Mouse (Mus musculus) lung, embryonic 14.5 days (tissue): ENCODE measurements around the gene Spata9. TPM values are rescaled to one million over a fixed set of nuclear protein-coding genes. Genes with fewer than 3 reads are reported as not detected.
"Not testable (repeated sequence)": the region's sequence is repeated elsewhere in the genome, so short reads cannot be mapped to it uniquely, and the experiment has no call there.

ENCODE experiments used
- ATAC-seq: fragments of 200-750 bp; cut with Nextera tagmentation; 2 replicates; pipeline ENCODE4 v1.8.0; 2017; ENCODE audit warnings: mild to moderate bottlenecking, moderate TSS enrichment, moderate library complexity; ENCODE audit not compliant: insufficient read depth
- DNase-seq: peaks from one replicate; pipeline ENCODE4 v3.0.0-alpha.2; 2015
- H3K27ac ChIP-seq: fragments of 300-500 bp; sonication (generic); 2 replicates; pipeline ENCODE4 v1.5.1; 2014; ENCODE audit warnings: low read depth, mild to moderate bottlenecking, moderate library complexity
- H3K27me3 ChIP-seq: fragments of 300-500 bp; sonication (generic); 2 replicates; pipeline ENCODE4 v1.6.1; 2014; ENCODE audit warnings: low read length, control low read depth; ENCODE audit not compliant: insufficient read depth
- H3K36me3 ChIP-seq: fragments of 300-500 bp; sonication (generic); 2 replicates; pipeline ENCODE4 v1.6.1; 2014; ENCODE audit warnings: control low read depth; ENCODE audit not compliant: insufficient read depth
- H3K4me1 ChIP-seq: fragments of 300-500 bp; sonication (generic); 2 replicates; pipeline ENCODE4 v1.6.1; 2014; ENCODE audit warnings: antibody characterized with exemption, control low read depth; ENCODE audit not compliant: insufficient read depth
- H3K4me2 ChIP-seq: fragments of 300-500 bp; sonication (generic); 2 replicates; pipeline ENCODE4 v1.6.1; 2014; ENCODE audit warnings: mild to moderate bottlenecking
- H3K4me3 ChIP-seq: fragments of 300-500 bp; sonication (generic); 2 replicates; pipeline ENCODE4 v1.5.1; 2014; ENCODE audit warnings: low read depth, low read length
- H3K9ac ChIP-seq: fragments of 300-500 bp; sonication (generic); 2 replicates; pipeline ENCODE4 v1.6.1; 2014
- H3K9me3 ChIP-seq: fragments of 300-500 bp; sonication (generic); 2 replicates; pipeline ENCODE4 v1.6.1; 2016; ENCODE audit warnings: low read depth, low read length, control low read depth
- CTCF ChIP-seq: IDR thresholded peaks from 2 replicates; pipeline ENCODE4 v1.5.1; 2016; ENCODE audit warnings: antibody characterized with exemption, low read depth
- WGBS: fragments of 180-500 bp; shearing (Covaris S2); extraction: QIAGEN DNeasy Blood & Tissue Kit; methylation state at CpG from one replicate; pipeline ENCODE4 v1.1.7; 2014; 5-methylcytosine and 5-hydroxymethylcytosine counted together
- polyA plus RNA-seq: library from polyadenylated mRNA; unstranded; fragments of >200 nt; fragmentation: Nextera tagmentation; extraction: Ambion mirVana; gene quantifications from 2 replicates; pipeline ENCODE4 v1.2.1, GENCODE M21; 2014

Spata9 gene
- 0.81 and 0.82 TPM in 2 replicates for polyA plus RNA-seq

DNA sequence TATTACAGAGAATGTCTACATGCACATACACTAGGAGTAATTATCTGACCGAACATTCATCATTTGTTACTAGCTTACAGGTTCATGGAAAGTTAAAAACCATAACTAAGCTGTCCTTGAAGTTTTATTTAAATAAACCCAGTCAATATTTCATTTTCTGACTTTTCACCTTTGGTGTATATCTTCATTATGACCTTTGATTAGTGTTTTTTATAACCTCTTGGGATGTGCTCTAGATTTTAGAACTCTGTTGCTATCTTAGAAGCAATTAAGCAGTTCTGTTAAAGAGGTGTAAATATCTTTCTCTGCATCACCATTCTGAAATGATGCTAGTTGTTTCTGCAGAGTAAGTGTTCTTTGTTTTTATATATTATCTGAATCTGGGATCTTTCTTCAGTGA lies at the start of gene Spata9:
Gene Spata9, plus strand, starts transcription at position 301 of the 400 bp plus-strand sequence.
- H3K27me3 ChIP-seq, result no peaks in the 10 kb centered on the region
- no peak within 1 kb of the TSS for H3K27ac ChIP-seq
- H3K9me3 ChIP-seq, result no peaks in the 10 kb centered on the region
- H3K9ac ChIP-seq, result no peak within 1 kb of the TSS
- H3K36me3 ChIP-seq, result no peaks in the 10 kb centered on the region
- H3K4me1 ChIP-seq, result no peaks in the 10 kb centered on the region
- ATAC-seq (no peak), DNase-seq (no peak)
- WGBS, result 78% methylated on average over 1 of the region's 1 CpGs
- H3K4me2 ChIP-seq, result no peak within 1 kb of the TSS
- no peak for TF ChIP-seq CTCF
- H3K4me3 ChIP-seq, result no peak within 1 kb of the TSS

DNA sequence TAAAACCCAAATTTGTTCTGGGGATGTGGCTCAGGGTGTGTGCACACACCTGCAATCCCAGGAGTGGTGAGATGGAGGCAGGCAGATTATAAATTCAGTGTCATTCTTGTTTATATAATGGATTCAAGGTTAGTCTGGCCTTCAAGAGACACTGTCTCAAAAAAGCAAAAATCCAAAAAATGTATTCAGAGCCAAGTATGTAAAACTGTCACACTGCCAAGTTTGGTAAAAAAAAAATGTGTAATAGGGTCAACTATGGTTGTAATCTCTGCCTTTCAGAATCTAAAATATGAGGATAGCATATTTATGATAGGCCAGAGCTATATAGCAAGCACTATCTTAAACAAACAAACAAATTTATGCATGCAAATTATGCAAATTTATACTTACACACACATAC lies 39.0 kb upstream of the Spata9 start:
- Histone ChIP-seq H3K9me3 (no peaks in the 10 kb centered on the region), H3K4me1 (peaks cover 3% of the 10 kb centered on the region; the same call in 1 of the 2 replicates), H3K27ac (no peak overlapping the region), H3K9ac (no peak overlapping the region), H3K27me3 (no peaks in the 10 kb centered on the region), H3K36me3 (peaks cover 26% of the 10 kb centered on the region; the same call in 1 of the 2 replicates), H3K4me3 (no peak overlapping the region), H3K4me2 (no peak overlapping the region)
- peak; percentile 78 for DNase-seq
- no peak for ATAC-seq
- no peak for TF ChIP-seq CTCF

DNA sequence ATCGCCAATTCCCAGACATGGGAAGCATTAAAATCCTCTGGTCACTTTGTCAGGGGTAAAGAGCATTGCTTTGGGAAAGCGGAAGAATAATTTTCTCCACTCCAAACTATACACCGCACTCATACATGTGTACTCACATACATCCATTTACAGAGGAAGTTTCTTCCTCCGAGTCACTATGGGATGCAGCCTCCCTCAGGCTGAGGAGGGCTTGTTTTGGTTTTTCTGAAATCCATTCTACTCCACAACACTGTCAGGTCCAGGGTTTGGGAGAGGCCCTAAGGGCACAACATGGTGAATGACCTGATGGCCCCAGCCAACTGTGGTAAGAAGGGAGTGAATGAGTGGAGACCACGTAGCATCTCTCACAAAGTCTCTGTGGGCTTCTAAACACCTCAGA lies 37.9 kb upstream of the Spata9 start:
- not testable (repeated sequence) for ATAC-seq, H3K27ac ChIP-seq, H3K9me3 ChIP-seq, H3K9ac ChIP-seq, H3K4me2 ChIP-seq, H3K27me3 ChIP-seq, H3K4me1 ChIP-seq, DNase-seq, H3K4me3 ChIP-seq
- 95% methylated on average over 5 of the region's 5 CpGs for WGBS
- peaks cover 26% of the 10 kb centered on the region; the same call in 1 of the 2 replicates for H3K36me3 ChIP-seq

DNA sequence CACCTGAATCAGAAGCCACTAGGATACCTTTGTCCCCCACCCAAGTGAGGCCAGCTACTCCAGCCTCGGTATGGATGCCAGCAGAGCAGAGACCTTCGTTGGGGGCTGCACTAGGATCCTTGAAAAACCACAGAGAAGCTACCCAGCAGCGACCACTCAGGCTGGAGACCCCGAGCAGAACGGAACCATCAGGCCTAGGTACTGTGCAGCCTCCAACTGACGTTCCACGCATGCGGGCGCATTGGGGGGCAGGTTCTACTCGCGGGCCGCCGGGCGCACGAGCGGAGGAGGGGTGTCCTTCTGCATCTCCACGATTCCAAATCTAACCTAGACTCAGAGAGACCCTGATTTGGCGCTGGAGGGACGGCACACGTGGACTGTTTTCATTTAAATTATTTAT lies 36.9 kb upstream of the Spata9 start:
- H3K27ac ChIP-seq, result no peak overlapping the region
- no peaks in the 10 kb centered on the region for H3K9me3 ChIP-seq
- ATAC-seq, result peak; percentile 35; the same call in 1 of the 2 replicates
- TF ChIP-seq CTCF, result no peak
- H3K4me1 ChIP-seq, result peaks cover 3% of the 10 kb centered on the region; the same call in 1 of the 2 replicates
- H3K4me3 ChIP-seq, result no peak overlapping the region
- no peak for DNase-seq
- peaks cover 26% of the 10 kb centered on the region; the same call in 1 of the 2 replicates for H3K36me3 ChIP-seq
- 94% methylated on average over 20 of the region's 20 CpGs for WGBS
- no peaks in the 10 kb centered on the region for H3K27me3 ChIP-seq
- H3K4me2 ChIP-seq, result no peak overlapping the region
- H3K9ac ChIP-seq, result no peak overlapping the region

DNA sequence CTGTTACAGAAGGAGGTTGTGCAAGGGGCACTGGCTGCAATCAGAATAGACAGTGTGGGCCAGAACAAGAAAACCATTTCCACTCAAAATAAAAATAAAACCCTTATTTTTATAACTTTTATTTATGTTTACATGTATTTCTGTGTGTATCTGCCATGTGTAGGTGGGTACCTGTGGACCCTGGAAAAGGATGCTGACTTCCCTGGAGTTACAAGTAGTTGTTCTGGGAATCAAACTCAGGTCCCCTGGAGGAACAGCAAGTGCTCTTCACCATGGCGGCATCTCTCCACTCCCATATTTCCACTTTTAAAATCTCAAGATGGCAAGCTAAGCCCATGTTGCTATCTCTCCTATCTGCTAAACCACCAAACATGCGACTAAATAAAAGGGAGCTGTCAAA lies 36.3 kb upstream of the Spata9 start:
- no peak for DNase-seq
- Histone ChIP-seq H3K9ac (no peak overlapping the region), H3K4me3 (no peak overlapping the region), H3K36me3 (peaks cover 26% of the 10 kb centered on the region; the same call in 1 of the 2 replicates), H3K4me2 (no peak overlapping the region), H3K27me3 (no peaks in the 10 kb centered on the region), H3K9me3 (no peaks in the 10 kb centered on the region), H3K27ac (no peak overlapping the region), H3K4me1 (peaks cover 3% of the 10 kb centered on the region; the same call in 1 of the 2 replicates)
- 0 out of 2 replicates have a peak, but pooled peaks have one; percentile 11 for ATAC-seq
- WGBS, result 55% methylated on average over 2 of the region's 2 CpGs
- TF ChIP-seq CTCF, result no peak

DNA sequence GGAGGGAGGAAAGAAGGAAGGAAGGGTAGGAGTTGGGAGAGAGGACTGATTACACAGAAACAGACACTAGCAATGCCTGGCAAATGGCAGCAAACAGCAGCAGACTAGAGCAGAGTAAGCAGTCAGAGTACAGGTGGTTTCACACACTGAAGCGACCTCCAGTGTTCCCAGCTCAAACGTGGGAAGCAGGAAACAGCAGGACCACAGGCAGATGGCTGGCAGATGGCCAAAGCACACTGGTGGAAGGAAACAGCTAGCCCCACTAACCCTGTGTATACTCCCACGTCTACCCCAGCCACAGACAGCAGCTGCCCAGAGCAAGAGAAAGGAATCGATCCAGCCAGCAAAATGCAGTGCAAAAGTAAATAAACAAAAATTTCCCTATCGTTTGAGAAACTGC lies 35.9 kb upstream of the Spata9 start:
- WGBS, result 14% methylated on average over 5 of the region's 5 CpGs
- H3K9me3 ChIP-seq, result no peaks in the 10 kb centered on the region
- H3K4me2 ChIP-seq, result no peak overlapping the region
- H3K27ac ChIP-seq, result no peak overlapping the region
- no peak for TF ChIP-seq CTCF
- H3K4me3 ChIP-seq, result no peak overlapping the region
- ATAC-seq (peak; percentile 86; the same call in 1 of the 2 replicates), DNase-seq (peak; percentile 71)
- peaks cover 26% of the 10 kb centered on the region; the same call in 1 of the 2 replicates for H3K36me3 ChIP-seq
- no peak overlapping the region for H3K9ac ChIP-seq
- H3K4me1 ChIP-seq, result peaks cover 3% of the 10 kb centered on the region; the same call in 1 of the 2 replicates
- no peaks in the 10 kb centered on the region for H3K27me3 ChIP-seq

DNA sequence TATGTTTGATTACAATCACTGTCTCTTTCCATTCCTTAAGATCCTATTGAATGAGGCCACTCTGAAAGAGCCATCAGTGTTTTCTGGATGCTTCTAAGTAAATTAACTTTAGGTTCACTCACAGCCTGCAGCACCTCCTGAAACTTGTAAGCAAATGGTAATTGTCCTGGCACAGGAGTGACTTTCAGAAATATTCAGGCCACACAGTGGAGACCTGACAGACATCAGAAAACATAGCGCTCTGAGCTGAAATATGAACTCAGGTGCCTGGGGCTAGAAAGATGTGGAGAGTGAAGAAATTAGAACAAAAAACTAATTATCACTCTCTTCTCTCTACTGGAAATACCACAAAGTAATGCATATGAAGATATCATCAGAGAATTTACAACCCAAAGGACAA lies 33.7 kb upstream of the Spata9 start:
- Histone ChIP-seq H3K4me3 (no peak overlapping the region), H3K9ac (no peak overlapping the region), H3K27me3 (no peaks in the 10 kb centered on the region), H3K4me1 (peaks cover 3% of the 10 kb centered on the region; the same call in 1 of the 2 replicates), H3K27ac (no peak overlapping the region), H3K4me2 (no peak overlapping the region), H3K36me3 (peaks cover 36% of the 10 kb centered on the region), H3K9me3 (no peaks in the 10 kb centered on the region)
- DNase-seq (no peak), ATAC-seq (no peak)
- TF ChIP-seq CTCF, result no peak
- 100% methylated on average over 1 of the region's 1 CpGs for WGBS
